Comparison of ENCODE assay signal across 19 mouse cellular contexts in genomic region chr11:76770566-76770965, GRCm38 (mm10).
"Had no signal": no experiment of that assay in that cellular context is flagged by ENCODE, and none has a peak within 500 bp of the region (broad histone marks: within the 10 kb centered on the region; RNA-seq: fewer than 3 reads in every experiment).

No protein-coding gene starts in this region.

- H3K4me2 ChIP-seq: liver, embryonic 13.5 days; liver, embryonic 15.5 days; lung, embryonic 15.5 days; midbrain, embryonic 11.5 days; midbrain, embryonic 13.5 days; midbrain, embryonic 15.5 days; neural tube, embryonic 12.5 days had no signal

- H3K27me3 ChIP-seq: liver, embryonic 13.5 days; liver, embryonic 15.5 days; lung, embryonic 15.5 days; midbrain, embryonic 13.5 days; midbrain, embryonic 15.5 days had no signal

- DNase-seq: liver, embryonic 13.5 days; liver, postnatal 0 days; lung, adult 2 months; lung, postnatal 4 days; retina, postnatal 1 day; right cerebral cortex, adult 18-20 months; right cerebral cortex, postnatal 25 days; right cerebral cortex, postnatal 4 days; spleen, adult 18-20 months; thymus, adult 2 months; thymus, postnatal 25 days had no signal

- H3K4me1 ChIP-seq: liver, embryonic 13.5 days; liver, embryonic 15.5 days; midbrain, embryonic 13.5 days; midbrain, embryonic 15.5 days; neural tube, embryonic 12.5 days had no signal

- H3K36me3 ChIP-seq: liver, embryonic 13.5 days; liver, embryonic 15.5 days; lung, embryonic 15.5 days; midbrain, embryonic 13.5 days; midbrain, embryonic 15.5 days; neural tube, embryonic 12.5 days had no signal

- H3K9me3 ChIP-seq: liver, embryonic 13.5 days; liver, embryonic 15.5 days; lung, embryonic 15.5 days; megakaryocyte, embryonic 14.5 days; midbrain, embryonic 13.5 days; midbrain, embryonic 15.5 days; neural tube, embryonic 12.5 days had no signal

- H3K4me3 ChIP-seq: liver, embryonic 13.5 days; liver, embryonic 15.5 days; lung, embryonic 15.5 days; megakaryocyte, embryonic 14.5 days; midbrain, embryonic 13.5 days; midbrain, embryonic 15.5 days; neural tube, embryonic 12.5 days had no signal

- ATAC-seq: liver, postnatal 0 days; lung, postnatal 0 days; midbrain, embryonic 13.5 days; midbrain, embryonic 15.5 days had no signal

- H3K9ac ChIP-seq: liver, embryonic 13.5 days; liver, embryonic 15.5 days; liver, postnatal 0 days; lung, embryonic 15.5 days; midbrain, embryonic 13.5 days; midbrain, embryonic 15.5 days; neural tube, embryonic 12.5 days had no signal

- H3K27ac ChIP-seq: liver, embryonic 13.5 days; liver, embryonic 15.5 days; lung, embryonic 15.5 days; midbrain, embryonic 13.5 days; midbrain, embryonic 15.5 days; neural tube, embryonic 12.5 days had no signal
